Mouse (Mus musculus) embryo, embryonic 10.5 days (tissue): ENCODE measurements at regions not wholly inside any gene's neighbourhood (a gene's known extent, or its start where the extent isn't known, plus 50 kb on each side); places are given as distances from the start of the nearest gene placed in this dataset.

Experiments
- DNase-seq: peaks from one replicate; pipeline ENCODE4 v3.0.0-alpha.2; 2015; ENCODE audit warnings: low spot score

GRCm38 (mm10) chr13:42244240-42245086, 56.8 kb upstream of the Edn1 start:
- peak; percentile 63 for DNase-seq

- DNase-seq = no peak
These were observed 55.4 kb upstream of the Edn1 start for GRCm38 (mm10) chr13:42245753-42246409.
